ENCODE assay signal across 12 mouse cellular contexts in genomic region chr10:81641566-81641965, GRCm38 (mm10). TPM values are rescaled to one million over a fixed set of nuclear protein-coding genes. Genes with fewer than 3 reads are reported as not detected.
DNase-seq lines count a peak whose midpoint lies in the region; ATAC-seq and TF ChIP-seq lines count a peak whose summit lies in the region.
"Had no signal": no experiment of that assay in that cellular context is flagged by ENCODE, and none has a peak within 500 bp of the region (broad histone marks: within the 10 kb centered on the region; RNA-seq: fewer than 3 reads in every experiment).

No protein-coding gene starts in this region.

- DNase-seq in forebrain, postnatal 0 days = no peak
- DNase-seq in hindbrain, postnatal 0 days (ENCODE audit: low spot score) = no peak
- DNase-seq in urinary bladder, postnatal 4 days (ENCODE audit: low spot score in 2 of 2) = peak; percentile 15 to 19
- no peak for DNase-seq in urinary bladder, postnatal 14 days (ENCODE audit: low spot score)
- DNase-seq in retina, postnatal 1 day = no peak
- DNase-seq: adrenal gland, postnatal 36 days; thymus, postnatal 36 days had no signal

- H3K4me3 ChIP-seq in forebrain, embryonic 12.5 days (replicated peaks) = no peak overlapping the region
- H3K4me3 ChIP-seq in forebrain, postnatal 0 days (ENCODE audit: low read depth, low read length) = no peak overlapping the region
- no peak overlapping the region for H3K4me3 ChIP-seq in hindbrain, postnatal 0 days (ENCODE audit: low read length)
- H3K4me3 ChIP-seq in hindbrain, embryonic 12.5 days = no peak overlapping the region
- H3K4me3 ChIP-seq in neural tube, embryonic 15.5 days (replicated peaks) = no peak overlapping the region

- no peaks in the 10 kb centered on the region for H3K9me3 ChIP-seq in forebrain, embryonic 12.5 days
- H3K9me3 ChIP-seq in forebrain, postnatal 0 days (ENCODE audit: low read length) = no peaks in the 10 kb centered on the region
- H3K9me3 ChIP-seq in hindbrain, postnatal 0 days (ENCODE audit: low read length) = no peaks in the 10 kb centered on the region
- H3K9me3 ChIP-seq in hindbrain, embryonic 12.5 days (replicated peaks) = no peaks in the 10 kb centered on the region
- no peaks in the 10 kb centered on the region for H3K9me3 ChIP-seq in neural tube, embryonic 15.5 days (replicated peaks)
- H3K9me3 ChIP-seq: lung, embryonic 15.5 days had no signal

- no peak overlapping the region for H3K4me2 ChIP-seq in forebrain, embryonic 12.5 days
- H3K4me2 ChIP-seq in forebrain, postnatal 0 days (ENCODE audit: low read depth) = no peak overlapping the region
- 0 out of 2 replicates have a peak overlapping the region, but pooled peaks have one; percentile 92 for H3K4me2 ChIP-seq in hindbrain, postnatal 0 days (ENCODE audit: low read depth, low read length)
- no peak overlapping the region for H3K4me2 ChIP-seq in hindbrain, embryonic 12.5 days (replicated peaks)
- peak overlapping the region; percentile 84 for H3K4me2 ChIP-seq in neural tube, embryonic 15.5 days

- H3K4me1 ChIP-seq in forebrain, embryonic 12.5 days = peaks cover 32% of the 10 kb centered on the region
- H3K4me1 ChIP-seq in forebrain, postnatal 0 days (ENCODE audit: insufficient read depth) = peaks cover 11% of the 10 kb centered on the region
- peaks cover 17% of the 10 kb centered on the region for H3K4me1 ChIP-seq in hindbrain, postnatal 0 days (ENCODE audit: insufficient read depth, low read length)
- peaks cover 26% of the 10 kb centered on the region for H3K4me1 ChIP-seq in hindbrain, embryonic 12.5 days
- H3K4me1 ChIP-seq in neural tube, embryonic 15.5 days = peaks cover 35% of the 10 kb centered on the region

- WGBS in forebrain, embryonic 12.5 days = 92% methylated on average over 2 of the region's 2 CpGs
- 94% methylated on average over 2 of the region's 2 CpGs for WGBS in forebrain, postnatal 0 days
- 92% methylated on average over 2 of the region's 2 CpGs for WGBS in hindbrain, postnatal 0 days
- WGBS in hindbrain, embryonic 12.5 days = 89% methylated on average over 2 of the region's 2 CpGs
- 88% methylated on average over 2 of the region's 2 CpGs for WGBS in neural tube, embryonic 15.5 days

- H3K27ac ChIP-seq in forebrain, embryonic 12.5 days = no peak overlapping the region
- no peak overlapping the region for H3K27ac ChIP-seq in forebrain, postnatal 0 days (ENCODE audit: low read depth, low read length)
- H3K27ac ChIP-seq in hindbrain, postnatal 0 days = no peak overlapping the region
- H3K27ac ChIP-seq in hindbrain, embryonic 12.5 days = no peak overlapping the region
- no peak overlapping the region for H3K27ac ChIP-seq in neural tube, embryonic 15.5 days (replicated peaks)
- H3K27ac ChIP-seq: lung, embryonic 15.5 days had no signal

- ATAC-seq in forebrain, embryonic 12.5 days (ENCODE audit: low FRiP score) = no peak
- no peak for ATAC-seq in forebrain, postnatal 0 days
- ATAC-seq in hindbrain, postnatal 0 days = no peak
- no peak for ATAC-seq in hindbrain, embryonic 12.5 days (ENCODE audit: low FRiP score)
- no peak for ATAC-seq in neural tube, embryonic 15.5 days (ENCODE audit: low FRiP score)
- ATAC-seq: intestine, embryonic 16.5 days had no signal

- no peaks in the 10 kb centered on the region for H3K36me3 ChIP-seq in forebrain, embryonic 12.5 days (replicated peaks)
- no peaks in the 10 kb centered on the region; the same call in 1 of the 2 replicates for H3K36me3 ChIP-seq in forebrain, postnatal 0 days (ENCODE audit: insufficient read depth)
- H3K36me3 ChIP-seq in hindbrain, postnatal 0 days (ENCODE audit: insufficient read depth, low read length) = no peaks in the 10 kb centered on the region
- no peaks in the 10 kb centered on the region for H3K36me3 ChIP-seq in hindbrain, embryonic 12.5 days
- H3K36me3 ChIP-seq in neural tube, embryonic 15.5 days = no peaks in the 10 kb centered on the region
- H3K36me3 ChIP-seq: lung, embryonic 15.5 days had no signal

- 0 out of 2 replicates have a peak, but pooled peaks cover 4% of the 10 kb centered on the region for H3K27me3 ChIP-seq in forebrain, embryonic 12.5 days
- H3K27me3 ChIP-seq in forebrain, postnatal 0 days (ENCODE audit: insufficient read depth, low read length) = no peaks in the 10 kb centered on the region
- no peaks in the 10 kb centered on the region for H3K27me3 ChIP-seq in hindbrain, postnatal 0 days (ENCODE audit: insufficient read depth, low read length)
- no peaks in the 10 kb centered on the region for H3K27me3 ChIP-seq in hindbrain, embryonic 12.5 days
- H3K27me3 ChIP-seq in neural tube, embryonic 15.5 days (replicated peaks) = 0 out of 2 replicates have a peak, but pooled peaks cover 3% of the 10 kb centered on the region
- H3K27me3 ChIP-seq: lung, embryonic 15.5 days had no signal

- 0 out of 2 replicates have a peak overlapping the region, but pooled peaks have one; percentile 2 for H3K9ac ChIP-seq in forebrain, embryonic 12.5 days
- no peak overlapping the region for H3K9ac ChIP-seq in forebrain, postnatal 0 days
- H3K9ac ChIP-seq in hindbrain, postnatal 0 days (replicated peaks; ENCODE audit: low read length) = peak overlapping the region; percentile 24; the same call in 1 of the 2 replicates
- H3K9ac ChIP-seq in hindbrain, embryonic 12.5 days = no peak overlapping the region
- H3K9ac ChIP-seq in neural tube, embryonic 15.5 days (replicated peaks) = 0 out of 2 replicates have a peak overlapping the region, but pooled peaks have one; percentile 86

- no peak for TF ChIP-seq CTCF in forebrain, postnatal 0 days (IDR thresholded peaks at IDR 0.05; ENCODE audit: low read depth)
- TF ChIP-seq CTCF in hindbrain, postnatal 0 days (IDR thresholded peaks at IDR 0.05; ENCODE audit: low read depth) = no peak

RNA-seq across cellular contexts. Expression of gene Gm10778, which starts 7.3 kb away (rescaled TPM):
- 4.3 and 4.5 TPM in 2 replicates for polyA plus RNA-seq in forebrain, embryonic 12.5 days (2016; fragmentation: Nextera tagmentation; extraction: Ambion mirVana)
- 5.9 and 9.5 TPM in 2 replicates for total RNA-seq in forebrain, postnatal 0 days (2014; rRNA removed)
- polyA plus RNA-seq in forebrain, postnatal 0 days (2015; fragmentation: Nextera tagmentation; extraction: Ambion mirVana) = 2.3 and 3.4 TPM in 2 replicates
- total RNA-seq in hindbrain, postnatal 0 days (2014; rRNA removed) = 3.0 and 4.5 TPM in 2 replicates
- polyA plus RNA-seq in hindbrain, postnatal 0 days (2015; fragmentation: Nextera tagmentation; extraction: Ambion mirVana) = 2.7 and 2.9 TPM in 2 replicates
- 5.2 and 5.6 TPM in 2 replicates for polyA plus RNA-seq in hindbrain, embryonic 12.5 days (2016; fragmentation: Nextera tagmentation; extraction: Ambion mirVana)
- polyA plus RNA-seq in neural tube, embryonic 15.5 days (2015; fragmentation: Nextera tagmentation; extraction: Ambion mirVana) = 6.6 and 6.9 TPM in 2 replicates

RNA-seq across cellular contexts. Expression of gene Ankrd24, which starts 13.2 kb away (rescaled TPM):
- 6.2 and 7.4 TPM in 2 replicates for polyA plus RNA-seq in forebrain, embryonic 12.5 days (2016; fragmentation: Nextera tagmentation; extraction: Ambion mirVana)
- 45.9 and 63.6 TPM in 2 replicates for total RNA-seq in forebrain, postnatal 0 days (2014; rRNA removed)
- polyA plus RNA-seq in forebrain, postnatal 0 days (2015; fragmentation: Nextera tagmentation; extraction: Ambion mirVana) = 11.4 and 13.0 TPM in 2 replicates
- 58.5 and 73.9 TPM in 2 replicates for total RNA-seq in hindbrain, postnatal 0 days (2014; rRNA removed)
- polyA plus RNA-seq in hindbrain, postnatal 0 days (2015; fragmentation: Nextera tagmentation; extraction: Ambion mirVana) = 17.7 and 18.6 TPM in 2 replicates
- 8.6 and 10.5 TPM in 2 replicates for polyA plus RNA-seq in hindbrain, embryonic 12.5 days (2016; fragmentation: Nextera tagmentation; extraction: Ambion mirVana)
- 19.0 and 24.2 TPM in 2 replicates for polyA plus RNA-seq in neural tube, embryonic 15.5 days (2015; fragmentation: Nextera tagmentation; extraction: Ambion mirVana)

RNA-seq across cellular contexts. Expression of gene Sirt6, which starts 14.0 kb away (rescaled TPM):
- polyA plus RNA-seq in forebrain, embryonic 12.5 days (2016; fragmentation: Nextera tagmentation; extraction: Ambion mirVana) = 50.7 and 52.6 TPM in 2 replicates
- 18.0 and 25.2 TPM in 2 replicates for total RNA-seq in forebrain, postnatal 0 days (2014; rRNA removed)
- polyA plus RNA-seq in forebrain, postnatal 0 days (2015; fragmentation: Nextera tagmentation; extraction: Ambion mirVana) = 30.8 and 33.4 TPM in 2 replicates
- 22.4 and 31.5 TPM in 2 replicates for total RNA-seq in hindbrain, postnatal 0 days (2014; rRNA removed)
- 39.0 and 40.9 TPM in 2 replicates for polyA plus RNA-seq in hindbrain, postnatal 0 days (2015; fragmentation: Nextera tagmentation; extraction: Ambion mirVana)
- 52.7 and 55.5 TPM in 2 replicates for polyA plus RNA-seq in hindbrain, embryonic 12.5 days (2016; fragmentation: Nextera tagmentation; extraction: Ambion mirVana)
- polyA plus RNA-seq in neural tube, embryonic 15.5 days (2015; fragmentation: Nextera tagmentation; extraction: Ambion mirVana) = 45.6 and 51.8 TPM in 2 replicates

RNA-seq across cellular contexts. Expression of gene BC025920, which starts 35.5 kb away (rescaled TPM):
- 2.2 and 2.7 TPM in 2 replicates for polyA plus RNA-seq in forebrain, embryonic 12.5 days (2016; fragmentation: Nextera tagmentation; extraction: Ambion mirVana)
- total RNA-seq in forebrain, postnatal 0 days (2014; rRNA removed) = 3.8 and 4.7 TPM in 2 replicates
- 1.4 TPM in 2 replicates for polyA plus RNA-seq in forebrain, postnatal 0 days (2015; fragmentation: Nextera tagmentation; extraction: Ambion mirVana)
- total RNA-seq in hindbrain, postnatal 0 days (2014; rRNA removed) = 4.2 and 4.3 TPM in 2 replicates
- polyA plus RNA-seq in hindbrain, postnatal 0 days (2015; fragmentation: Nextera tagmentation; extraction: Ambion mirVana) = 0.97 and 1.3 TPM in 2 replicates
- 1.2 and 1.3 TPM in 2 replicates for polyA plus RNA-seq in hindbrain, embryonic 12.5 days (2016; fragmentation: Nextera tagmentation; extraction: Ambion mirVana)
- 1.3 and 2.3 TPM in 2 replicates for polyA plus RNA-seq in neural tube, embryonic 15.5 days (2015; fragmentation: Nextera tagmentation; extraction: Ambion mirVana)

RNA-seq across cellular contexts. Expression of gene Tle6, which starts 40.7 kb away (rescaled TPM):
- 3.1 and 4.3 TPM in 2 replicates for polyA plus RNA-seq in forebrain, embryonic 12.5 days (2016; fragmentation: Nextera tagmentation; extraction: Ambion mirVana)
- total RNA-seq in forebrain, postnatal 0 days (2014; rRNA removed) = 8.7 and 14.1 TPM in 2 replicates
- 4.2 and 5.1 TPM in 2 replicates for polyA plus RNA-seq in forebrain, postnatal 0 days (2015; fragmentation: Nextera tagmentation; extraction: Ambion mirVana)
- 5.3 and 5.4 TPM in 2 replicates for total RNA-seq in hindbrain, postnatal 0 days (2014; rRNA removed)
- polyA plus RNA-seq in hindbrain, postnatal 0 days (2015; fragmentation: Nextera tagmentation; extraction: Ambion mirVana) = 6.2 and 6.6 TPM in 2 replicates
- 8.2 and 8.3 TPM in 2 replicates for polyA plus RNA-seq in hindbrain, embryonic 12.5 days (2016; fragmentation: Nextera tagmentation; extraction: Ambion mirVana)
- polyA plus RNA-seq in neural tube, embryonic 15.5 days (2015; fragmentation: Nextera tagmentation; extraction: Ambion mirVana) = 5.7 and 7.3 TPM in 2 replicates

Comparison
In these comparisons a context has a peak if more than half of its experiments do, and no peak if none do; other contexts are left out.
1. H3K4me2 ChIP-seq: peak in hindbrain, postnatal 0 days (single experiment) and neural tube, embryonic 15.5 days (single experiment); none in forebrain, embryonic 12.5 days (single experiment), forebrain, postnatal 0 days (single experiment) and hindbrain, embryonic 12.5 days (single experiment).
2. H3K9ac ChIP-seq: peak in forebrain, embryonic 12.5 days (single experiment), hindbrain, postnatal 0 days (single experiment) and neural tube, embryonic 15.5 days (single experiment); none in forebrain, postnatal 0 days (single experiment) and hindbrain, embryonic 12.5 days (single experiment).
3. DNase-seq: peak in urinary bladder, postnatal 4 days (2 of 2); none in forebrain, postnatal 0 days (single experiment), hindbrain, postnatal 0 days (single experiment), urinary bladder, postnatal 14 days (single experiment) and retina, postnatal 1 day (single experiment).